Comparison of ENCODE assay signal across 24 mouse cellular contexts in genomic region chr6:83040601-83041000, GRCm38 (mm10). TPM values are rescaled to one million over a fixed set of nuclear protein-coding genes. Genes with fewer than 3 reads are reported as not detected.
DNase-seq lines count a peak whose midpoint lies in the region; ATAC-seq and TF ChIP-seq lines count a peak whose summit lies in the region.
"Had no signal": no experiment of that assay in that cellular context is flagged by ENCODE, and none has a peak within 500 bp of the region (broad histone marks: within the 10 kb centered on the region; RNA-seq: fewer than 3 reads in every experiment).

No protein-coding gene starts in this region.

- no peak overlapping the region for H3K4me2 ChIP-seq in liver, embryonic 13.5 days
- no peak overlapping the region for H3K4me2 ChIP-seq in liver, embryonic 11.5 days
- H3K4me2 ChIP-seq in forebrain, embryonic 12.5 days, result no peak overlapping the region
- H3K4me2 ChIP-seq: heart, embryonic 12.5 days; heart, embryonic 15.5 days; hindbrain, embryonic 14.5 days had no signal

- H3K4me3 ChIP-seq in liver, embryonic 13.5 days (replicated peaks), result no peak overlapping the region
- no peak overlapping the region for H3K4me3 ChIP-seq in liver, embryonic 11.5 days (ENCODE audit: low read depth, low read length)
- H3K4me3 ChIP-seq in spleen, adult 2 months (ENCODE audit: extremely low read depth, insufficient read depth, insufficient read length), result no peak overlapping the region
- H3K4me3 ChIP-seq in macrophage (ENCODE audit: inconsistent target), result peak overlapping the region; percentile 8; the same call in 1 of the 2 replicates
- no peak overlapping the region for H3K4me3 ChIP-seq in forebrain, embryonic 12.5 days (replicated peaks)
- H3K4me3 ChIP-seq: forebrain, embryonic 10.5 days; gastrocnemius, adult 2 months; heart, embryonic 12.5 days; heart, embryonic 15.5 days had no signal

- H3K79me2 ChIP-seq in macrophage (ENCODE audit: inconsistent target), result peaks cover 16% of the 10 kb centered on the region; the same call in 1 of the 2 replicates

- H3K9ac ChIP-seq in liver, embryonic 13.5 days, result no peak overlapping the region
- H3K9ac ChIP-seq in liver, embryonic 11.5 days (ENCODE audit: low read depth, low read length), result no peak overlapping the region
- no peak overlapping the region for H3K9ac ChIP-seq in forebrain, embryonic 12.5 days
- H3K9ac ChIP-seq: forebrain, postnatal 0 days; heart, embryonic 12.5 days; heart, embryonic 15.5 days; hindbrain, embryonic 14.5 days had no signal

- WGBS in liver, embryonic 13.5 days (ENCODE audit: insufficient replicate concordance), result 78% methylated on average over 5 of the region's 5 CpGs
- 73% methylated on average over 5 of the region's 5 CpGs for WGBS in liver, embryonic 11.5 days
- 83% methylated on average over 5 of the region's 5 CpGs for WGBS in spleen, adult 2 months
- WGBS in macrophage (ENCODE audit: missing documents), result 71% methylated on average over 5 of the region's 5 CpGs
- 79% methylated on average over 5 of the region's 5 CpGs for WGBS in forebrain, embryonic 12.5 days

- no peaks in the 10 kb centered on the region for H3K9me3 ChIP-seq in liver, embryonic 13.5 days (replicated peaks)
- no peaks in the 10 kb centered on the region for H3K9me3 ChIP-seq in liver, embryonic 11.5 days (ENCODE audit: control insufficient read depth, low read length)
- H3K9me3 ChIP-seq in forebrain, embryonic 12.5 days, result no peaks in the 10 kb centered on the region
- H3K9me3 ChIP-seq: forebrain, embryonic 10.5 days; heart, embryonic 12.5 days; heart, embryonic 15.5 days had no signal

- peak overlapping the region; percentile 53; the same call in 1 of the 2 replicates for H3K27ac ChIP-seq in liver, embryonic 13.5 days
- no peak overlapping the region for H3K27ac ChIP-seq in liver, embryonic 11.5 days (ENCODE audit: low read depth, low read length)
- 0 out of 2 replicates have a peak overlapping the region, but pooled peaks have one; percentile 48 for H3K27ac ChIP-seq in spleen, adult 2 months (ENCODE audit: insufficient read depth, low read length)
- H3K27ac ChIP-seq in macrophage, result peak overlapping the region; percentile 68
- H3K27ac ChIP-seq in forebrain, embryonic 12.5 days, result no peak overlapping the region
- H3K27ac ChIP-seq: forebrain, embryonic 10.5 days; gastrocnemius, adult 2 months; heart, embryonic 15.5 days; hindbrain, embryonic 14.5 days; hindbrain, postnatal 0 days had no signal

- peaks cover 32% of the 10 kb centered on the region for H3K4me1 ChIP-seq in liver, embryonic 13.5 days (replicated peaks)
- H3K4me1 ChIP-seq in liver, embryonic 11.5 days (replicated peaks; ENCODE audit: control insufficient read depth, insufficient read depth, low read length), result peaks cover 9% of the 10 kb centered on the region
- H3K4me1 ChIP-seq in spleen, adult 2 months (ENCODE audit: control insufficient read depth, insufficient read depth, insufficient read length), result peaks cover 11% of the 10 kb centered on the region; the same call in 1 of the 2 replicates
- H3K4me1 ChIP-seq in forebrain, embryonic 12.5 days, result peaks cover 9% of the 10 kb centered on the region

- no peak for TF ChIP-seq CTCF in spleen, adult 2 months (IDR thresholded peaks at IDR 0.05; ENCODE audit: extremely low read depth, insufficient read depth, insufficient read length, insufficient replicate concordance)

- H3K27me3 ChIP-seq in liver, embryonic 13.5 days, result peaks cover 7% of the 10 kb centered on the region; the same call in 1 of the 2 replicates
- H3K27me3 ChIP-seq in liver, embryonic 11.5 days (replicated peaks; ENCODE audit: control insufficient read depth, insufficient read depth, low read length), result peaks cover 1% of the 10 kb centered on the region; the same call in 1 of the 2 replicates
- H3K27me3 ChIP-seq in spleen, adult 2 months (ENCODE audit: control insufficient read depth, insufficient read depth, low read length), result no peaks in the 10 kb centered on the region
- peaks cover 22% of the 10 kb centered on the region for H3K27me3 ChIP-seq in forebrain, embryonic 12.5 days

- no peak for TF ChIP-seq POLR2A in spleen, adult 2 months (IDR thresholded peaks at IDR 0.05; ENCODE audit: low read depth, low read length)

- no peak for DNase-seq in liver, embryonic 13.5 days
- DNase-seq in liver, embryonic 11.5 days (ENCODE audit: low spot score), result no peak
- no peak for DNase-seq in spleen, adult 2 months (ENCODE audit: low read depth in 1 of 2, low spot score in 2 of 2)
- no peak for DNase-seq in spleen, postnatal 14 days (ENCODE audit: low spot score in 2 of 2)
- DNase-seq: adrenal gland, adult 2 months; adrenal gland, postnatal 14 days; cerebellum, adult 18-20 months; cerebellum, adult 9-10 months; cerebellum, postnatal 14 days; forebrain, postnatal 0 days; gastrocnemius, adult 2 months; gastrocnemius, postnatal 14 days; heart, adult 18-20 months; heart, postnatal 14 days; heart, postnatal 4 days had no signal

- ATAC-seq in liver, embryonic 13.5 days (ENCODE audit: low read depth), result no peak
- ATAC-seq in liver, embryonic 11.5 days (replicated peaks; ENCODE audit: low FRiP score), result no peak
- no peak for ATAC-seq in forebrain, embryonic 12.5 days (ENCODE audit: low FRiP score)
- ATAC-seq: CD4-positive, CD25-positive, alpha-beta regulatory T cell, adult 4 months; forebrain, embryonic 14.5 days; forebrain, postnatal 0 days; hindbrain, postnatal 0 days had no signal

- no peaks in the 10 kb centered on the region for H3K36me3 ChIP-seq in liver, embryonic 13.5 days
- H3K36me3 ChIP-seq in liver, embryonic 11.5 days (ENCODE audit: control insufficient read depth, insufficient read depth, low read length), result no peaks in the 10 kb centered on the region
- H3K36me3 ChIP-seq in spleen, adult 2 months (ENCODE audit: control insufficient read depth, insufficient read depth, low read length), result no peaks in the 10 kb centered on the region
- H3K36me3 ChIP-seq in macrophage (ENCODE audit: inconsistent target), result no peaks in the 10 kb centered on the region
- no peaks in the 10 kb centered on the region for H3K36me3 ChIP-seq in forebrain, embryonic 12.5 days (replicated peaks)
- H3K36me3 ChIP-seq: forebrain, embryonic 10.5 days; heart, embryonic 12.5 days; heart, embryonic 15.5 days had no signal

RNA-seq across cellular contexts. Expression of gene Loxl3, which starts 6.6 kb away (rescaled TPM):
- polyA plus RNA-seq in liver, embryonic 13.5 days (2015; fragmentation: Nextera tagmentation; extraction: Ambion mirVana), result 2.1 and 2.2 TPM in 2 replicates
- polyA plus RNA-seq in liver, embryonic 11.5 days (2014; fragmentation: Nextera tagmentation; extraction: Ambion mirVana), result 5.0 and 6.2 TPM in 2 replicates
- 3.1 and 3.5 TPM in 2 replicates for polyA plus RNA-seq in spleen, adult 2 months (2012; rRNA removed)
- total RNA-seq in macrophage (2018; cell fraction: chromatin; rRNA removed), result 100 to 1,000 TPM in 5 of 26 experiments, 10 to 100 TPM in 18, 1 to 10 TPM in 3; 5.5 to 136 (median 38.4) TPM
- 10 to 100 TPM in 9 of 26 experiments, 1 to 10 TPM in 17; 1.6 to 18.5 (median 5.9) TPM for total RNA-seq in macrophage (2018; cell fraction: cytosol; rRNA removed)
- total RNA-seq in macrophage (2018; cell fraction: nucleus; rRNA removed), result 10 to 100 TPM in 22 of 26 experiments, 1 to 10 TPM in 4; 4.2 to 87.4 (median 28.4) TPM
- polyA plus RNA-seq in macrophage (2018), result 6.0 to 8.2 TPM (median 7.6 TPM) in 3 replicates
- 6.2 and 8.0 TPM in 2 replicates for polyA plus RNA-seq in forebrain, embryonic 12.5 days (2016; fragmentation: Nextera tagmentation; extraction: Ambion mirVana)

RNA-seq across cellular contexts. Expression of gene Dok1, which starts 7.3 kb away (rescaled TPM):
- polyA plus RNA-seq in liver, embryonic 13.5 days (2015; fragmentation: Nextera tagmentation; extraction: Ambion mirVana), result 20.1 and 20.2 TPM in 2 replicates
- polyA plus RNA-seq in liver, embryonic 11.5 days (2014; fragmentation: Nextera tagmentation; extraction: Ambion mirVana), result 12.6 and 17.2 TPM in 2 replicates
- 22.6 and 23.8 TPM in 2 replicates for polyA plus RNA-seq in spleen, adult 2 months (2012; rRNA removed)
- 10 to 100 TPM in 22 of 26 experiments, 1 to 10 TPM in 4; 3.0 to 75.5 (median 33.8) TPM for total RNA-seq in macrophage (2018; cell fraction: chromatin; rRNA removed)
- total RNA-seq in macrophage (2018; cell fraction: cytosol; rRNA removed), result 100 to 1,000 TPM in 5 of 26 experiments, 10 to 100 TPM in 21; 39.1 to 112 (median 71.5) TPM
- total RNA-seq in macrophage (2018; cell fraction: nucleus; rRNA removed), result 100 to 1,000 TPM in 3 of 26 experiments, 10 to 100 TPM in 23; 15.4 to 138 (median 60.7) TPM
- 30.0 to 70.8 TPM (median 64.9 TPM) in 3 replicates for polyA plus RNA-seq in macrophage (2018)
- 4.9 and 5.4 TPM in 2 replicates for polyA plus RNA-seq in forebrain, embryonic 12.5 days (2016; fragmentation: Nextera tagmentation; extraction: Ambion mirVana)

RNA-seq across cellular contexts. Expression of gene Aup1, which starts 13.7 kb away (rescaled TPM):
- 186 and 197 TPM in 2 replicates for polyA plus RNA-seq in liver, embryonic 13.5 days (2015; fragmentation: Nextera tagmentation; extraction: Ambion mirVana)
- polyA plus RNA-seq in liver, embryonic 11.5 days (2014; fragmentation: Nextera tagmentation; extraction: Ambion mirVana), result 220 and 230 TPM in 2 replicates
- 582 and 730 TPM in 2 replicates for polyA plus RNA-seq in spleen, adult 2 months (2012; rRNA removed)
- 100 to 1,000 TPM; 162 to 586 (median 393) TPM for total RNA-seq in macrophage (2018; cell fraction: chromatin; rRNA removed)
- total RNA-seq in macrophage (2018; cell fraction: cytosol; rRNA removed), result 100 to 1,000 TPM; 226 to 433 (median 334) TPM
- 100 to 1,000 TPM; 176 to 503 (median 306) TPM for total RNA-seq in macrophage (2018; cell fraction: nucleus; rRNA removed)
- 192 to 272 TPM (median 246 TPM) in 3 replicates for polyA plus RNA-seq in macrophage (2018)
- 137 and 142 TPM in 2 replicates for polyA plus RNA-seq in forebrain, embryonic 12.5 days (2016; fragmentation: Nextera tagmentation; extraction: Ambion mirVana)

RNA-seq across cellular contexts. Expression of gene Htra2, which starts 14.5 kb away (rescaled TPM):
- polyA plus RNA-seq in liver, embryonic 13.5 days (2015; fragmentation: Nextera tagmentation; extraction: Ambion mirVana), result 131 and 132 TPM in 2 replicates
- 102 and 103 TPM in 2 replicates for polyA plus RNA-seq in liver, embryonic 11.5 days (2014; fragmentation: Nextera tagmentation; extraction: Ambion mirVana)
- polyA plus RNA-seq in spleen, adult 2 months (2012; rRNA removed), result 59.1 and 69.0 TPM in 2 replicates
- total RNA-seq in macrophage (2018; cell fraction: chromatin; rRNA removed), result 100 to 1,000 TPM in 18 of 26 experiments, 10 to 100 TPM in 8; 53.1 to 213 (median 134) TPM
- total RNA-seq in macrophage (2018; cell fraction: cytosol; rRNA removed), result 10 to 100 TPM; 34.2 to 68.0 (median 50.8) TPM
- 100 to 1,000 TPM in 16 of 26 experiments, 10 to 100 TPM in 10; 48.6 to 222 (median 110) TPM for total RNA-seq in macrophage (2018; cell fraction: nucleus; rRNA removed)
- 33.7 to 84.6 TPM (median 58.6 TPM) in 3 replicates for polyA plus RNA-seq in macrophage (2018)
- 64.3 and 65.9 TPM in 2 replicates for polyA plus RNA-seq in forebrain, embryonic 12.5 days (2016; fragmentation: Nextera tagmentation; extraction: Ambion mirVana)

RNA-seq across cellular contexts. Expression of gene Dqx1, which starts 17.0 kb away (rescaled TPM):
- polyA plus RNA-seq in liver, embryonic 13.5 days (2015; fragmentation: Nextera tagmentation; extraction: Ambion mirVana), result 5.3 and 5.6 TPM in 2 replicates
- polyA plus RNA-seq in liver, embryonic 11.5 days (2014; fragmentation: Nextera tagmentation; extraction: Ambion mirVana), result 6.1 and 6.2 TPM in 2 replicates
- polyA plus RNA-seq in spleen, adult 2 months (2012; rRNA removed), result 2.7 and 2.8 TPM in 2 replicates
- 10 to 100 TPM in 20 of 26 experiments, 1 to 10 TPM in 6; 5.4 to 16.1 (median 12.2) TPM for total RNA-seq in macrophage (2018; cell fraction: chromatin; rRNA removed)
- total RNA-seq in macrophage (2018; cell fraction: cytosol; rRNA removed), result under 1 TPM; 0.04 to 0.55 (median 0.16) TPM
- total RNA-seq in macrophage (2018; cell fraction: nucleus; rRNA removed), result 10 to 100 TPM in 1 of 26 experiments, 1 to 10 TPM in 25; 1.8 to 11.4 (median 6.1) TPM
- polyA plus RNA-seq in macrophage (2018), result 0.23 to 0.54 TPM (median 0.51 TPM) in 3 replicates
- 0.63 and 0.88 TPM in 2 replicates for polyA plus RNA-seq in forebrain, embryonic 12.5 days (2016; fragmentation: Nextera tagmentation; extraction: Ambion mirVana)
- total RNA-seq: hindbrain, postnatal 0 days had no signal

Comparison
In these comparisons a context has a peak if more than half of its experiments do, and no peak if none do; other contexts are left out.
1. H3K27ac ChIP-seq: peak in liver, embryonic 13.5 days (single experiment), spleen, adult 2 months (single experiment) and macrophage (single experiment); none in liver, embryonic 11.5 days (single experiment) and forebrain, embryonic 12.5 days (single experiment).